Mouse (Mus musculus) stomach, postnatal 0 days (tissue): ENCODE results near the gene Slc46a1. TPM values are rescaled to one million over a fixed set of nuclear protein-coding genes. Genes with fewer than 3 reads are reported as not detected.

Source experiments
- ATAC-seq: fragments of 200-750 bp; cut with Nextera tagmentation; 2 replicates; pipeline ENCODE4 v1.8.0; 2017; ENCODE audit not compliant: low FRiP score, low TSS enrichment
- DNase-seq: peaks from one replicate; pipeline ENCODE4 v3.0.0-alpha.2; 2016; ENCODE audit warnings: low spot score
- H3K27ac ChIP-seq: fragments of 300-500 bp; sonication (generic); replicated peaks from 2 replicates; pipeline ENCODE4 v1.5.1; 2014; ENCODE audit warnings: mild to moderate bottlenecking, control low read depth
- H3K27me3 ChIP-seq: fragments of 300-500 bp; sonication (generic); 2 replicates; pipeline ENCODE4 v1.6.1; 2014; ENCODE audit warnings: low read length; ENCODE audit not compliant: control insufficient read depth, insufficient read depth
- H3K36me3 ChIP-seq: fragments of 300-500 bp; sonication (generic); 2 replicates; pipeline ENCODE4 v1.6.1; 2014; ENCODE audit warnings: low read length, mixed read lengths; ENCODE audit not compliant: control insufficient read depth, insufficient read depth
- H3K4me1 ChIP-seq: fragments of 300-500 bp; sonication (generic); replicated peaks from 2 replicates; pipeline ENCODE4 v1.6.1; 2014; ENCODE audit warnings: antibody characterized with exemption; ENCODE audit not compliant: control insufficient read depth, insufficient read depth
- H3K4me2 ChIP-seq: fragments of 300-500 bp; sonication (generic); replicated peaks from 2 replicates; pipeline ENCODE4 v1.6.1; 2014; ENCODE audit warnings: low read depth, mild to moderate bottlenecking, control low read depth, moderate library complexity
- H3K4me3 ChIP-seq: fragments of 300-500 bp; sonication (generic); 2 replicates; pipeline ENCODE4 v1.5.1; 2014; ENCODE audit warnings: low read depth, low read length, control low read depth
- H3K9ac ChIP-seq: fragments of 300-500 bp; sonication (generic); 2 replicates; pipeline ENCODE4 v1.6.1; 2014; ENCODE audit warnings: mild to moderate bottlenecking, low read length, control low read depth, mixed read lengths
- H3K9me3 ChIP-seq: fragments of 300-500 bp; sonication (generic); 2 replicates; pipeline ENCODE4 v1.6.1; 2016; ENCODE audit warnings: low read length; ENCODE audit not compliant: control insufficient read depth
- CTCF ChIP-seq: IDR thresholded peaks from 2 replicates; pipeline ENCODE4 v1.5.1; 2016; ENCODE audit warnings: antibody characterized with exemption, low read depth, mild to moderate bottlenecking, moderate library complexity
- EP300 ChIP-seq: optimal IDR thresholded peaks from 2 replicates; pipeline ENCODE3; 2016; ENCODE audit warnings: antibody characterized with exemption
- WGBS: fragments of 180-500 bp; shearing (Covaris S2); extraction: QIAGEN DNeasy Blood & Tissue Kit; methylation state at CpG from one replicate; pipeline ENCODE4 v1.1.7; 2014; 5-methylcytosine and 5-hydroxymethylcytosine counted together
- polyA plus RNA-seq: library from polyadenylated mRNA; unstranded; fragments of >200 nt; fragmentation: Nextera tagmentation; extraction: Ambion mirVana; gene quantifications from 2 replicates; pipeline ENCODE4 v1.2.1, GENCODE M21; 2015

Slc46a1 gene
- polyA plus RNA-seq, 1 experiment from 2014 or later = 16.9 TPM

DNA sequence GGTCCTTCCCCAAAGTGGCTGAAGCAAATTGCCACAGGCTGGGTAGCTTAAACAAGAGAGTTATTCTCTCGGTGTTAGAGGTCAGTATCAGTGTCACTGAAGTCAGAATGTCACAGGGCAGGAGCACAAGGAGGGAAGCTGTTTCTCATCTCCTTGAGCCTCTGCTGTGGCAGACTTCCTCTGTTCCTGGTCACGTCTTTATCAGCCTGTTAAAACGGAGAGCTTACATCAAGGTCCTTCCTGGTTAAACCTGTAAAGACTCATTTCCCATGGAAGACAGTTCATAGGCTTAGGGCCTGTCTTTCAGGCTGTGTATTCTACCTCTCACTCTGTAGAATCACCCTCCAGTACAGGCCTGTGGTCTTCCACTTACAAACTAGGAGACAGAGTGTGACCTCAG, 2.4 kb downstream of the Slc46a1 start:
- no peak overlapping the region for H3K4me3 ChIP-seq
- no peak overlapping the region for H3K4me2 ChIP-seq
- WGBS = 58% methylated on average over 3 of the region's 3 CpGs
- ATAC-seq = no peak
- no peaks in the 10 kb centered on the region for H3K36me3 ChIP-seq
- H3K9me3 ChIP-seq = no peaks in the 10 kb centered on the region
- no peak for TF ChIP-seq CTCF
- TF ChIP-seq EP300 = no peak
- H3K4me1 ChIP-seq = no peaks in the 10 kb centered on the region
- DNase-seq = no peak
- H3K27me3 ChIP-seq = no peaks in the 10 kb centered on the region
- no peak overlapping the region for H3K9ac ChIP-seq
- no peak overlapping the region for H3K27ac ChIP-seq

- no peaks in the 10 kb centered on the region for H3K4me1 ChIP-seq
- WGBS = 86% methylated on average over 10 of the region's 10 CpGs
These were observed 6.0 kb downstream of the Slc46a1 start for GRCm38 (mm10) chr11:78471326-78472103.

GRCm38 (mm10) chr11:78475289-78475688, 9.8 kb downstream of the Slc46a1 start:
- Histone ChIP-seq H3K4me1 (no peaks in the 10 kb centered on the region), H3K27me3 (no peaks in the 10 kb centered on the region), H3K4me3 (no peak overlapping the region), H3K9ac (no peak overlapping the region), H3K4me2 (no peak overlapping the region), H3K9me3 (no peaks in the 10 kb centered on the region), H3K36me3 (no peaks in the 10 kb centered on the region), H3K27ac (no peak overlapping the region)
- no peak for ATAC-seq
- 85% methylated on average over 3 of the region's 3 CpGs for WGBS
- DNase-seq = no peak
- TF ChIP-seq CTCF (no peak), EP300 (no peak)

More at GRCm38 (mm10) chr11:78471326-78472103, 6.0 kb downstream of the Slc46a1 start:
- no peak for ATAC-seq
- DNase-seq = no peak
- Histone ChIP-seq H3K4me2 (no peak overlapping the region), H3K27ac (no peak overlapping the region), H3K36me3 (no peaks in the 10 kb centered on the region), H3K9me3 (no peaks in the 10 kb centered on the region), H3K27me3 (no peaks in the 10 kb centered on the region), H3K4me3 (no peak overlapping the region), H3K9ac (no peak overlapping the region)
- TF ChIP-seq EP300 (no peak), CTCF (no peak)

- DNase-seq (no peak), ATAC-seq (no peak)
- H3K27ac ChIP-seq = no peak overlapping the region
- WGBS = 55% methylated on average over 7 of the region's 7 CpGs
- H3K4me2 ChIP-seq = no peak overlapping the region
- TF ChIP-seq CTCF (no peak), EP300 (no peak)
- no peak overlapping the region for H3K9ac ChIP-seq
- H3K36me3 ChIP-seq = no peaks in the 10 kb centered on the region
- no peaks in the 10 kb centered on the region for H3K4me1 ChIP-seq
- H3K9me3 ChIP-seq = no peaks in the 10 kb centered on the region
- H3K27me3 ChIP-seq = no peaks in the 10 kb centered on the region; the same call in 1 of the 2 replicates
- H3K4me3 ChIP-seq = no peak overlapping the region
These were observed 18.1 kb downstream of the Slc46a1 start for GRCm38 (mm10) chr11:78483639-78484038.

DNA sequence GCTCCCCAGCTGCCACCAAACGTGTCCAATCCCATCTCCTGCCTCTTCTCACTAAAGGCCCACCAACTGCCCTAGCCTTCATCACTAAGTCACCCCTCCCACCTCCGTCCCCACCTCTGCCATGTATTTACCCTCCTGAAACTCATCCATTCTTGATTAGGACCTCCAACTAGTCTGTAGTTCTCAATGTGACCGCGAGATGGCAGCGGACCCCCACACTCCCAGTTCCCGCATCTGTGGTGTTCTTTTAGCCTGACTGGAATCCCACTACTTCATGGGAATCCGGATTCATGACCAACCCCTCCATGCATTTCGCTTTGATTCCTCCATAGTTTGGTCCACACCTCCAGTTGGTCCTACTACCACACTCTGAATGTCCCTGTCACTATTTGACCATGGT, 22.7 kb downstream of the Slc46a1 start:
- Histone ChIP-seq H3K27ac (no peak overlapping the region), H3K4me3 (no peak overlapping the region), H3K27me3 (peaks cover 8% of the 10 kb centered on the region; the same call in 1 of the 2 replicates), H3K4me1 (no peaks in the 10 kb centered on the region), H3K4me2 (no peak overlapping the region), H3K9me3 (no peaks in the 10 kb centered on the region), H3K36me3 (no peaks in the 10 kb centered on the region), H3K9ac (no peak overlapping the region)
- ATAC-seq = no peak
- 4% methylated on average over 8 of the region's 8 CpGs for WGBS
- TF ChIP-seq EP300 = no peak
- peak; percentile 91 for TF ChIP-seq CTCF
- DNase-seq = peak; percentile 77

DNA sequence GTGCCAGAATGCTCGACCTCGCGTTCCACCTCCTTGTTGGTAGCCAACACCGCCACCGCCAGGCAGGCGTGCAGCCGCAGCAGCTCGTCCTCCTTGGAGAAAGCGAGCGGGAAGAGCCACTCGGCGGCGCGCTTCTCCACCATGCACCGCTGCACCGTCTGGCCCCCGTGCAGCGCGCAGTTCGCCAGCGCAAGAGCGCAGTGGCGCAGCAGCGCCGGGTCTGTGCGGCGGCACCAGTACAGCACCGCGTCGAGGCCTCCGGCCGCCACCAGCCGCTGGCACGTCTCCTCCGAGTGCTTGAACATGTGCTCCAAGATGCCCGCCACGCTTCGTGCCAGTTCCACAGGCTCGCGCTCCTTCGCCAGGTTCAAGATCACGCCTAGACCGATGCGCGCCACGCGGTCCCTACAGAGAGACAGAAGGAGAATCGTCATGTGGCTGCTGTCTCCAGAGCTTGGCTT, 25.3 kb downstream of the Slc46a1 start:
- no peak for ATAC-seq

More for the DNA sequence above, 25.3 kb downstream of the Slc46a1 start:
- H3K4me3 ChIP-seq = peak overlapping the region; percentile 8; the same call in 1 of the 2 replicates
- peak overlapping the region; percentile 27 for H3K4me2 ChIP-seq
- peak; percentile 23 for DNase-seq
- 9% methylated on average over 48 of the region's 48 CpGs for WGBS
- no peaks in the 10 kb centered on the region for H3K4me1 ChIP-seq
- H3K27me3 ChIP-seq = peaks cover 13% of the 10 kb centered on the region; the same call in 1 of the 2 replicates
- H3K9ac ChIP-seq = no peak overlapping the region
- peak; percentile 54 for TF ChIP-seq CTCF
- no peak for TF ChIP-seq EP300
- H3K9me3 ChIP-seq = no peaks in the 10 kb centered on the region
- no peaks in the 10 kb centered on the region for H3K36me3 ChIP-seq
- H3K27ac ChIP-seq = no peak overlapping the region
